Mouse (Mus musculus): ENCODE measurements at regions not wholly inside any gene's neighbourhood (a gene's known extent, or its start where the extent isn't known, plus 50 kb on each side); places are given as distances from the start of the nearest gene placed in this dataset.
A peak's percentile ranks its signal among the peaks of the same experiment; 100 is the strongest.

DNA sequence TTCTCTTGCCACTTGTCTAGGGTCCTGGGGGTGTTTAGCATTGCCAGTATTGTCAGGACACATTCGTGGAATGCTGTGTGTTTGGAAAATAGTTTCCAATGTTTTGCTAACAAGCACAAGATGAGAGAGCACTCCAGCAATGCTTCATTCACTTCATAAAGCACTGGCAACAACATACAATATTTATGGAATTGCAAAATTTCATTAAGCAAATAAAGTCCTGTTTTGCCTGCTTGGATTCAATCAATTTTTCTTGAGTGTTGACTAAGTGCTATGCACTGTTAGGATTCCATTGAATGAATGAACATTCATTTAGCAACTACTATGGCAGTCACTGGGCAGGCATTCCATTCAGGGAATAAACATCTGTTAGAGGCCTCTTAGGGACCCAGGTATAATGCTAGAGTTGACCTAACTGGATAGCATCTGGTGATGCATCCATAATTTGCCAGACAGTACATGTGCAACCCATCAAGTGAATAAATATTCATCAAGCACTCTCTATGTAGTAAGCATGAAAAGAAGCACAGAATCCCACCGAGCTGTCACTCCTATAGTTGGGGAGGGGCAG lies 171.2 kb upstream of the Klf4 start:
- Histone ChIP-seq H3K4me3 (ENCODE audit: low read depth, low read length) (no peak overlapping the region), H3K27me3 (replicated peaks; ENCODE audit: control insufficient read depth, insufficient read depth, low read length) (no peaks in the 10 kb centered on the region), H3K9ac (ENCODE audit: low read length) (no peak overlapping the region), H3K4me2 (ENCODE audit: low read length) (no peak overlapping the region), H3K4me1 (replicated peaks; ENCODE audit: control insufficient read depth, insufficient read depth, low read length) (no peaks in the 10 kb centered on the region), H3K27ac (ENCODE audit: low read depth) (no peak overlapping the region), H3K36me3 (ENCODE audit: control insufficient read depth, insufficient read depth, low read length) (no peaks in the 10 kb centered on the region), H3K9me3 (ENCODE audit: control insufficient read depth, low read length) (no peaks in the 10 kb centered on the region)
- ATAC-seq (replicated peaks; ENCODE audit: low FRiP score, low TSS enrichment, low read depth) = no peak
- 73% methylated on average over 2 of the region's 2 CpGs for WGBS
- no peak for DNase-seq (ENCODE audit: low spot score)

DNA sequence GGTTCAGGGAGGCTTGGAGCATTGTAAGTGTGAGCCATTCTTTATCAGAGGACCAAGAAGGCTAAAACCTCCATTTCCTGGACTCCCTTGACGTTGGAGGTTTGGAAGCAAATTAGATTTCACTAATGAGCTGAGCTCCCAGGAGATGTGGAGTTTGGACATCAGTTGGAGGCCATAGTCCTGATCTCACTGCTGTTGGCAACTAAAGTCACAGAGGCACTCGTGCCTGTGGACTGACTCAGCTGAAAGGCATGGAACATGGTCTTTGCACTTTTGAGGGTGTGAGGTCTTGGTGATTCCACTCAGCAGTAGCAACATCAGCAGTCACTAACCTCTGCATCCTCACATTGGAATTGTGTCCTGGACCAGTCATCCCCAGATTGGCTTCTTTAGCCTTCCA lies 169.1 kb upstream of the Klf4 start:
- DNase-seq (ENCODE audit: low spot score) (no peak), ATAC-seq (replicated peaks; ENCODE audit: low FRiP score, low TSS enrichment, low read depth) (no peak)
- Histone ChIP-seq H3K36me3 (ENCODE audit: control insufficient read depth, insufficient read depth, low read length) (no peaks in the 10 kb centered on the region), H3K4me1 (replicated peaks; ENCODE audit: control insufficient read depth, insufficient read depth, low read length) (peaks cover 9% of the 10 kb centered on the region), H3K9me3 (ENCODE audit: control insufficient read depth, low read length) (no peaks in the 10 kb centered on the region), H3K4me2 (ENCODE audit: low read length) (no peak overlapping the region), H3K4me3 (ENCODE audit: low read depth, low read length) (no peak overlapping the region), H3K27ac (ENCODE audit: low read depth) (no peak overlapping the region), H3K27me3 (replicated peaks; ENCODE audit: control insufficient read depth, insufficient read depth, low read length) (no peaks in the 10 kb centered on the region), H3K9ac (ENCODE audit: low read length) (no peak overlapping the region)
- WGBS = 85% methylated on average over 2 of the region's 2 CpGs

GRCm38 (mm10) chr4:55699917-55700316 lies 167.7 kb upstream of the Klf4 start:
- H3K27me3 ChIP-seq (replicated peaks; ENCODE audit: control insufficient read depth, insufficient read depth, low read length) = no peaks in the 10 kb centered on the region
- 41% methylated on average over 8 of the region's 8 CpGs for WGBS
- ATAC-seq (replicated peaks; ENCODE audit: low FRiP score, low TSS enrichment, low read depth) (0 out of 2 replicates have a peak, but pooled peaks have one; percentile 47), DNase-seq (ENCODE audit: low spot score) (no peak)
- no peak overlapping the region for H3K4me2 ChIP-seq (ENCODE audit: low read length)
- H3K27ac ChIP-seq (ENCODE audit: low read depth) = no peak overlapping the region
- H3K4me1 ChIP-seq (replicated peaks; ENCODE audit: control insufficient read depth, insufficient read depth, low read length) = peaks cover 12% of the 10 kb centered on the region
- no peak overlapping the region for H3K4me3 ChIP-seq (ENCODE audit: low read depth, low read length)
- H3K9me3 ChIP-seq (ENCODE audit: control insufficient read depth, low read length) = no peaks in the 10 kb centered on the region
- no peak overlapping the region for H3K9ac ChIP-seq (ENCODE audit: low read length)
- H3K36me3 ChIP-seq (ENCODE audit: control insufficient read depth, insufficient read depth, low read length) = no peaks in the 10 kb centered on the region

DNA sequence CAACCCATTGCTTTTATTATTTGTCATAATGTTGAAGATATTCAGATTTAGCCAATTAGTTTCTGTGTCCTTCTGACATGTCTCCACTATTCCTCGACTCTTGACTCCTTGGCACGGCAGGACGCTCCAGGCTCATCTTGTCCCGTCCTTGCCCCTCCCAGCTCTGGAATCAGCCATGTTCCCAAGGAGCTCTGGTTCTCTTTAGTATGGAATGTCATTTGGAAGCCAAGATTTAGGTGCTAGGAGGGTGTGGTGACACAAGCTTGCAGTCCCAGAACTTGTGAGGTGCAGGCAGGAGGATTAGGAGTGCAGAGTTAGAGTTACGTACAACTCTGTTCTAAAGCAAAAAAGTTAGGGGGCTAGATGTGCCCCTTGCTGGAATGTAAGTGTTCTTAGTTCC lies 166.9 kb upstream of the Klf4 start:
- H3K27ac ChIP-seq (ENCODE audit: low read depth) = no peak overlapping the region
- H3K9me3 ChIP-seq (ENCODE audit: control insufficient read depth, low read length) = no peaks in the 10 kb centered on the region
- H3K27me3 ChIP-seq (replicated peaks; ENCODE audit: control insufficient read depth, insufficient read depth, low read length) = no peaks in the 10 kb centered on the region
- DNase-seq (ENCODE audit: low spot score) (no peak), ATAC-seq (replicated peaks; ENCODE audit: low FRiP score, low TSS enrichment, low read depth) (no peak)
- H3K36me3 ChIP-seq (ENCODE audit: control insufficient read depth, insufficient read depth, low read length) = no peaks in the 10 kb centered on the region
- no peak overlapping the region for H3K4me3 ChIP-seq (ENCODE audit: low read depth, low read length)
- H3K9ac ChIP-seq (ENCODE audit: low read length) = no peak overlapping the region
- peaks cover 12% of the 10 kb centered on the region for H3K4me1 ChIP-seq (replicated peaks; ENCODE audit: control insufficient read depth, insufficient read depth, low read length)
- 77% methylated on average over 5 of the region's 5 CpGs for WGBS
- H3K4me2 ChIP-seq (ENCODE audit: low read length) = no peak overlapping the region

- no peak overlapping the region for H3K27ac ChIP-seq (ENCODE audit: low read depth)
- no peak overlapping the region for H3K9ac ChIP-seq (ENCODE audit: low read length)
- DNase-seq (ENCODE audit: low spot score) = no peak
- H3K9me3 ChIP-seq (ENCODE audit: control insufficient read depth, low read length) = no peaks in the 10 kb centered on the region
- ATAC-seq (replicated peaks; ENCODE audit: low FRiP score, low TSS enrichment, low read depth) = no peak
- 64% methylated on average over 12 of the region's 12 CpGs for WGBS
- no peak overlapping the region for H3K4me2 ChIP-seq (ENCODE audit: low read length)
- H3K27me3 ChIP-seq (replicated peaks; ENCODE audit: control insufficient read depth, insufficient read depth, low read length) = no peaks in the 10 kb centered on the region
- no peaks in the 10 kb centered on the region for H3K36me3 ChIP-seq (ENCODE audit: control insufficient read depth, insufficient read depth, low read length)
- peaks cover 12% of the 10 kb centered on the region for H3K4me1 ChIP-seq (replicated peaks; ENCODE audit: control insufficient read depth, insufficient read depth, low read length)
- no peak overlapping the region for H3K4me3 ChIP-seq (ENCODE audit: low read depth, low read length)
Measured at GRCm38 (mm10) chr4:55697108-55697507, 164.8 kb upstream of the Klf4 start.

GRCm38 (mm10) chr4:55696428-55696827 lies 164.2 kb upstream of the Klf4 start:
- WGBS = 20% methylated on average over 1 of the region's 1 CpGs
- ATAC-seq (replicated peaks; ENCODE audit: low FRiP score, low TSS enrichment, low read depth) (no peak), DNase-seq (ENCODE audit: low spot score) (no peak)
- Histone ChIP-seq H3K27me3 (replicated peaks; ENCODE audit: control insufficient read depth, insufficient read depth, low read length) (no peaks in the 10 kb centered on the region), H3K4me1 (replicated peaks; ENCODE audit: control insufficient read depth, insufficient read depth, low read length) (peaks cover 12% of the 10 kb centered on the region), H3K36me3 (ENCODE audit: control insufficient read depth, insufficient read depth, low read length) (no peaks in the 10 kb centered on the region), H3K27ac (ENCODE audit: low read depth) (no peak overlapping the region), H3K9me3 (ENCODE audit: control insufficient read depth, low read length) (no peaks in the 10 kb centered on the region), H3K9ac (ENCODE audit: low read length) (no peak overlapping the region), H3K4me2 (ENCODE audit: low read length) (no peak overlapping the region), H3K4me3 (ENCODE audit: low read depth, low read length) (no peak overlapping the region)

DNA sequence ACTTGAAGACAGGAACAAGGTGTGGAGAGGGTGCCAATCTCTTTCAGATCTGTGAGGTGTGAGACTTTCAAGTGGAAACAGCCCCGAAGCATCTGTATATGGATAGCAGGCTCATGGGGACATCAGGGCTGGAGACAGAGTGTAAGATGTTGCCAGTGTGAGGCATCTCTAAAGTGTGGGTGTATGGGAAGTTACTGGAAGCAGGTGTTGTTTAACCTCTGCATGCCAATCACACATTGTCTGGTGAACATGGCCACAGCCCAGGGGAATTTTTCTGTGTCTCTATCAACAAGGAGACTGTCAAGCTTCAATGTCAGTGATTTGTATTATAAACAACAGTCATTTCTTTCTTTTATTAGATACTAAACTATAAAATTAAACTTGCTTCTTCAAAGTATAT lies 163.0 kb upstream of the Klf4 start:
- Histone ChIP-seq H3K4me2 (ENCODE audit: low read length) (no peak overlapping the region), H3K4me3 (ENCODE audit: low read depth, low read length) (no peak overlapping the region), H3K36me3 (ENCODE audit: control insufficient read depth, insufficient read depth, low read length) (no peaks in the 10 kb centered on the region), H3K9me3 (ENCODE audit: control insufficient read depth, low read length) (no peaks in the 10 kb centered on the region), H3K27ac (ENCODE audit: low read depth) (no peak overlapping the region), H3K27me3 (replicated peaks; ENCODE audit: control insufficient read depth, insufficient read depth, low read length) (no peaks in the 10 kb centered on the region), H3K9ac (ENCODE audit: low read length) (no peak overlapping the region), H3K4me1 (replicated peaks; ENCODE audit: control insufficient read depth, insufficient read depth, low read length) (peaks cover 12% of the 10 kb centered on the region)
- no peak for DNase-seq (ENCODE audit: low spot score)
- no peak for ATAC-seq (replicated peaks; ENCODE audit: low FRiP score, low TSS enrichment, low read depth)
- 91% methylated on average over 1 of the region's 1 CpGs for WGBS

DNA sequence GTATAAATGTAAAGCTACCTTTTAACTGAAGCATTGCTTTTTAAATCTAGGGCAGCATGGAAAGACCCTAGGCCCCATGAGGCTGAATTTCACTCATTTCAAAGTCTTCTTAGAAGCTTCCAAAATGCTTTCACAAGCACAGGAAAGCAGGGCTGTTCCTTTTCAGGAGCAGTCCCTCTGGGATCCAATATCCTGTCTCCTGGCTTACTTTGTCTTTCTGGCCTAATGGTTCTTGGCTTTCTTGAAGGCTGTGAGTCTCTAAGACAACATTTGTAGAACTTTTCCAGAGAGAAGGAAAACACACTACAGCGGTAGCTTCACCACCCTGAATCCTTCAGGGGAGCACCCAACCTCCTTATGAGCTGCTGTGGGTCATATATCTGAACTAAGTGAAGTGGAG lies 157.2 kb upstream of the Klf4 start:
- ATAC-seq (replicated peaks; ENCODE audit: low FRiP score, low TSS enrichment, low read depth) (no peak), DNase-seq (ENCODE audit: low spot score) (no peak)
- whole genome bisulfite sequencing = 83% methylated on average over 1 of the region's 1 CpGs
- H3K4me2 ChIP-seq (ENCODE audit: low read length) = no peak overlapping the region
- no peak overlapping the region for H3K4me3 ChIP-seq (ENCODE audit: low read depth, low read length)
- no peaks in the 10 kb centered on the region for H3K27me3 ChIP-seq (replicated peaks; ENCODE audit: control insufficient read depth, insufficient read depth, low read length)
- no peak overlapping the region for H3K9ac ChIP-seq (ENCODE audit: low read length)
- no peaks in the 10 kb centered on the region for H3K4me1 ChIP-seq (replicated peaks; ENCODE audit: control insufficient read depth, insufficient read depth, low read length)
- H3K27ac ChIP-seq (ENCODE audit: low read depth) = no peak overlapping the region
- H3K9me3 ChIP-seq (ENCODE audit: control insufficient read depth, low read length) = no peaks in the 10 kb centered on the region
- H3K36me3 ChIP-seq (ENCODE audit: control insufficient read depth, insufficient read depth, low read length) = no peaks in the 10 kb centered on the region

GRCm38 (mm10) chr4:55686771-55687170 lies 154.5 kb upstream of the Klf4 start:
- DNase-seq (ENCODE audit: low spot score) (no peak), ATAC-seq (replicated peaks; ENCODE audit: low FRiP score, low TSS enrichment, low read depth) (no peak)
- H3K9me3 ChIP-seq (ENCODE audit: control insufficient read depth, low read length) = no peaks in the 10 kb centered on the region
- no peak overlapping the region for H3K4me2 ChIP-seq (ENCODE audit: low read length)
- H3K27ac ChIP-seq (ENCODE audit: low read depth) = no peak overlapping the region
- H3K4me1 ChIP-seq (replicated peaks; ENCODE audit: control insufficient read depth, insufficient read depth, low read length) = no peaks in the 10 kb centered on the region
- H3K27me3 ChIP-seq (replicated peaks; ENCODE audit: control insufficient read depth, insufficient read depth, low read length) = no peaks in the 10 kb centered on the region
- no peak overlapping the region for H3K9ac ChIP-seq (ENCODE audit: low read length)
- H3K36me3 ChIP-seq (ENCODE audit: control insufficient read depth, insufficient read depth, low read length) = no peaks in the 10 kb centered on the region
- WGBS = 90% methylated on average over 3 of the region's 3 CpGs
- no peak overlapping the region for H3K4me3 ChIP-seq (ENCODE audit: low read depth, low read length)

Measured in intestine, embryonic 14.5 days (tissue).